Mouse (Mus musculus) kidney, embryonic 14.5 days (tissue): ENCODE results near the gene Rdh19. TPM values are rescaled to one million over a fixed set of nuclear protein-coding genes. Genes with fewer than 3 reads are reported as not detected.
"Not testable (repeated sequence)": the region's sequence is repeated elsewhere in the genome, so short reads cannot be mapped to it uniquely, and the experiment has no call there.

Source experiments
- ATAC-seq: fragments of 200-750 bp; cut with Nextera tagmentation; 2 replicates; pipeline ENCODE4 v1.8.0; 2017; ENCODE audit warnings: moderate number of reproducible peaks, mild to moderate bottlenecking, moderate TSS enrichment, moderate library complexity; ENCODE audit not compliant: low FRiP score, low TSS enrichment
- H3K27ac ChIP-seq: fragments of 300-500 bp; sonication (generic); 2 replicates; pipeline ENCODE4 v1.5.1; 2014; ENCODE audit warnings: low read depth, mild to moderate bottlenecking, low read length, moderate library complexity, mixed read lengths
- H3K27me3 ChIP-seq: fragments of 300-500 bp; sonication (generic); 2 replicates; pipeline ENCODE4 v1.6.1; 2014; ENCODE audit warnings: mild to moderate bottlenecking, low read length; ENCODE audit not compliant: control insufficient read depth, insufficient read depth
- H3K36me3 ChIP-seq: fragments of 300-500 bp; sonication (generic); 2 replicates; pipeline ENCODE4 v1.6.1; 2014; ENCODE audit warnings: low read length, mixed read lengths; ENCODE audit not compliant: control insufficient read depth, insufficient read depth
- H3K4me1 ChIP-seq: fragments of 300-500 bp; sonication (generic); 2 replicates; pipeline ENCODE4 v1.6.1; 2014; ENCODE audit warnings: low read length, mixed read lengths; ENCODE audit not compliant: control insufficient read depth, insufficient read depth
- H3K4me2 ChIP-seq: fragments of 300-500 bp; sonication (generic); replicated peaks from 2 replicates; pipeline ENCODE4 v1.6.1; 2014; ENCODE audit warnings: low read depth, mild to moderate bottlenecking, low read length
- H3K4me3 ChIP-seq: fragments of 300-500 bp; sonication (generic); 2 replicates; pipeline ENCODE4 v1.5.1; 2014; ENCODE audit warnings: mild to moderate bottlenecking, low read length
- H3K9ac ChIP-seq: fragments of 300-500 bp; sonication (generic); 2 replicates; pipeline ENCODE4 v1.6.1; 2014; ENCODE audit warnings: low read depth, mild to moderate bottlenecking, low read length, moderate library complexity
- H3K9me3 ChIP-seq: fragments of 300-500 bp; sonication (generic); 2 replicates; pipeline ENCODE4 v1.6.1; 2016; ENCODE audit warnings: low read length; ENCODE audit not compliant: control insufficient read depth
- WGBS: fragments of 180-500 bp; shearing (Covaris S2); extraction: QIAGEN DNeasy Blood & Tissue Kit; methylation state at CpG from one replicate; pipeline ENCODE4 v1.1.7; 2014; 5-methylcytosine and 5-hydroxymethylcytosine counted together
- polyA plus RNA-seq: library from polyadenylated mRNA; unstranded; fragments of >200 nt; fragmentation: Nextera tagmentation; extraction: Ambion mirVana; gene quantifications from 2 replicates; pipeline ENCODE4 v1.2.1, GENCODE M21; 2014

Gene Rdh19
- polyA plus RNA-seq, 1 experiment from 2014 or later = not detected

DNA sequence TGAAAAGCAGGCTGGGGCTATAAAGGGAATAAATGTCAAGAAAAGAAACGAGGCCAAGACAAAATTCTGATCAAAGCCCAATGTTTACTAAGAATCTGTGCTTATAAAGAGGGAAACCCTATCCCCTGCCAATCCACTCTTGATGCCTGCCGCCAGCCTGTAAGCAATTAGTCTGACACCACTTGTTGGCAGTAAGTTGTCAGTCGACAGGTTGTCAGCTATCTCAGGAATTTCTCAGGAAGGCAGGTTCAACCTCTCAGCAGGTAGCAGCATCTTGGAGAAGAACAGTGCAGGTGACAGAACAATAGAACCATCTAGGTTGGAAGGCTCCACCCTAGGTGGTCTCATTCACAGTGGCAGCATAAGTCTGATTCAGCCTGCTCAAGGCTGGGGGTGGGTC, 20.6 kb upstream of the Rdh19 start:
- Histone ChIP-seq H3K9me3 (peaks cover 5% of the 10 kb centered on the region; the same call in 1 of the 2 replicates), H3K4me3 (no peak overlapping the region), H3K27ac (no peak overlapping the region), H3K36me3 (no peaks in the 10 kb centered on the region), H3K4me2 (no peak overlapping the region), H3K4me1 (no peaks in the 10 kb centered on the region), H3K9ac (no peak overlapping the region), H3K27me3 (no peaks in the 10 kb centered on the region)
- WGBS = 64% methylated on average over 3 of the region's 3 CpGs
- ATAC-seq = no peak

DNA sequence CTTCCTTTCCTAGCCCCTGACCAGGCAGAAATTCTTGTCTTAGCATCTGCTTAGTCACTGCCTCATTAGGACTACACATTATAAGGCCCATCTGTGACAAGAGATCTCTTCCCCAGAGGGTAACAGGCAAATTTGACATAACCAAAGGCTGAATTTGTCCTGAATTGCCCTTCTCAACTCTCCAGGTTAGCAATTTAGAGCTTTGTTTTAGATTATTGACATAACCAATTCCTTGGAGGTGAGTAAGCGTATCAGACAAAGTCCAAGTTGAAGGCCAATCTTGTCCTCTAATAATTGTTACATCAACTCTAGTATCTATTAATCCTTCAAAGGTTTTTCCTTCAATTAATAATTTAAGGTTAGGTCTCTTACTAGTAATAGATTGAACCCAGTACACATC, 15.5 kb upstream of the Rdh19 start:
- H3K27ac ChIP-seq, H3K36me3 ChIP-seq, H3K4me1 ChIP-seq, H3K9ac ChIP-seq, H3K4me2 ChIP-seq, H3K4me3 ChIP-seq, ATAC-seq, H3K9me3 ChIP-seq, H3K27me3 ChIP-seq: not testable (repeated sequence)
- WGBS = 83% methylated on average over 1 of the region's 1 CpGs

DNA sequence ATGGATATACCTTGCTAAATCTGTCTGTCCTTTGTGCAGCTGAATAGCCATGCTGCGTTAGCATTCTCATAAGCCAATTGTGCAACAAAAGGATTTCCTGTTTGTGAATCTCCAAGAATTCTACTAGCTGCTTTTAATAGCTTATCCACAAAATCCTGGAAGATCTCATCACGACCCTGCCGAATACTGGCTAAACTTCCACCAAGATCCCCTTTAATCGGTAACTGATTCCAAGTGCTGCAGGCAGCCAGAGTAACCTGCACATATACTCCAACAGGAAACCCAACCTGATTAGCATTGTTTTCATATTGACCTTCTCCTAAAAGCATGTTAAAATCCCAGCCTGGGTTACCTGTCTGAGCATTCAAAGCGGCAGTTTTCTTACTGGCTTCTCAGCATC, 14.4 kb upstream of the Rdh19 start:
- H3K9ac ChIP-seq = no peak overlapping the region
- H3K27me3 ChIP-seq = no peaks in the 10 kb centered on the region
- no peak overlapping the region for H3K4me2 ChIP-seq
- H3K4me3 ChIP-seq = no peak overlapping the region
- H3K27ac ChIP-seq = peak overlapping the region; percentile 59; the same call in 1 of the 2 replicates
- H3K9me3 ChIP-seq = no peaks in the 10 kb centered on the region
- no peak for ATAC-seq
- H3K4me1 ChIP-seq = no peaks in the 10 kb centered on the region
- H3K36me3 ChIP-seq = no peaks in the 10 kb centered on the region
- 64% methylated on average over 5 of the region's 5 CpGs for WGBS

DNA sequence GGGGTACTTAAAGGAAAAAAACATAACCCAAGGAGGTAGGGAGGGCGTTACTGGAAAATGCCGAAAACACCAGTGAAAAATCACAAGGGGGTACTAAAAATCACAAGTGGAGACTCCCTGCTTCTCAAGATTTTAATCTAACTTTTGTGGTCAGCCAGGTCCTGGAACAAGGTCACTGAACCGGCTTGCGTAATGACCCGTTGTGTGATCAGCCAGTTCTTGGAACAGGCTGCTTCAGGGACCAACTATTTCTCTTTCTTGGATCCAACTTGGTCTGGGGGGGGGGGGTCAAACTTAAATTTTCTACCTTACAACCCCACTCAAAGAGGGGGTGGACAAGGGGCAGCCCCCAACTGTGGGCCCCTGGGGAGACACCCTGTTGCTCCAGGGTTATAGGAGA, 11.9 kb upstream of the Rdh19 start:
- H3K4me2 ChIP-seq, H3K27me3 ChIP-seq, H3K9ac ChIP-seq, H3K9me3 ChIP-seq, ATAC-seq, H3K4me3 ChIP-seq, H3K36me3 ChIP-seq, H3K4me1 ChIP-seq, H3K27ac ChIP-seq: not testable (repeated sequence)
- WGBS = 92% methylated on average over 5 of the region's 5 CpGs

DNA sequence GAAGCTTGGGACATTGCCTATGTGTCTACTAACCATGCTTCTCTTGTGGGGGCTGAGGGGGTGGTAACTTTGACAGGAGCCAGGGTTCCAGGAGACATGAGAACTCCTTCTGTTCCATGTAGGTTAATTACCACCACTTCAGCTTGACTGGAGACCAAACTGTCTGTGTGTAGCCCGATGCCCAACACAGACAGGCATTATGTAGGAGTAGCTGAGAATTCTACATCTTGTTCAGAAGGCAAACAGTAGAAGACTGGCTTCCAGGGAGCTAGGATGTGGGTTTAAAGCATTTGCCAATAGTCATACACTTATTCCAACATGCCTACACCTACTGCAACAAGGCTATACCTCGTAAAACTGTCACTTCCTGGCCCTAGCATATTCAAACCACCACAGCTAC, 11.2 kb upstream of the Rdh19 start:
- Histone ChIP-seq H3K27me3 (no peaks in the 10 kb centered on the region), H3K36me3 (no peaks in the 10 kb centered on the region), H3K4me1 (no peaks in the 10 kb centered on the region), H3K9me3 (no peaks in the 10 kb centered on the region), H3K4me2 (no peak overlapping the region), H3K4me3 (no peak overlapping the region), H3K27ac (no peak overlapping the region), H3K9ac (no peak overlapping the region)
- no peak for ATAC-seq
- 87% methylated on average over 2 of the region's 2 CpGs for WGBS

DNA sequence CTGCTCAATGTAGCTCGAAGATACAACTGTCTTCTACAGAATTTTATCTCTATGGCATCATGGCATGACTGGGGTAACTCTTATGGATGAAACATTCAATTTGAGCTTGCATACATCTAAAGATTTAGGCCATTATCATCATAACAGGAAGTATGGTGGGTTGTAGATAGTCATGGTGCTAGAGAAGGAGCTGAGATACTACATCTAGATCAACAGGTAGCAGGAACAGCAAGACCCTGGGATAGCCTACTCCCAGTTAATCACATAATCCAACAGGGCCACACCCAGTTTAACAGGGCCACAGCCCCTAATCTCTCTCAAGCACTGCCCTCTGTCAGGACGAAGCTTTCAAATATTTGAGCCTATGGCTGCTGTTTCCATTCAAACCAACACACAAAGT, 9.0 kb upstream of the Rdh19 start:
- H3K4me1 ChIP-seq = no peaks in the 10 kb centered on the region
- H3K4me3 ChIP-seq = no peak overlapping the region
- H3K36me3 ChIP-seq = no peaks in the 10 kb centered on the region
- no peaks in the 10 kb centered on the region for H3K9me3 ChIP-seq
- H3K27me3 ChIP-seq = no peaks in the 10 kb centered on the region
- H3K4me2 ChIP-seq = no peak overlapping the region
- no peak for ATAC-seq
- H3K27ac ChIP-seq = no peak overlapping the region
- no peak overlapping the region for H3K9ac ChIP-seq
- 86% methylated on average over 2 of the region's 2 CpGs for WGBS

DNA sequence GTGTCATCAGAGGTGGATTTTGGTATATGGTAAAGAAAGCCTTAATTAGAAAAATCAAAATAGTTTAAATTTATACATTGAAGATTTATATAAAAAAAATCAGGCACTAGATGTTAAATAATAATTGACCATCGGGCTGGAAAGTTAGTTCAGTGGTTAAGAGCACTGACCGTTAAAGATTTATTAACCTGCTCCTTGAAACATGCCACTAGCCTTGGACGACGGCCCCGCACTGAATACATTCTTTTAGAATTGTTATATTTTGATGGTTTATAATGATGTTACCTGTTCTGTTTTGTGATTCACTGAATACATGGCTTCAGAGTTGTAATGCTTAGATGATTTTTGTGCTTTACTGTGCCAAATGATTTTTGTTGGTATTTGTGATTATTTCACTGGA, 3.8 kb upstream of the Rdh19 start:
- H3K4me2 ChIP-seq, H3K9ac ChIP-seq, H3K36me3 ChIP-seq, H3K27ac ChIP-seq, H3K27me3 ChIP-seq, H3K4me1 ChIP-seq, H3K9me3 ChIP-seq, H3K4me3 ChIP-seq, ATAC-seq: not testable (repeated sequence)
- 71% methylated on average over 5 of the region's 5 CpGs for WGBS

DNA sequence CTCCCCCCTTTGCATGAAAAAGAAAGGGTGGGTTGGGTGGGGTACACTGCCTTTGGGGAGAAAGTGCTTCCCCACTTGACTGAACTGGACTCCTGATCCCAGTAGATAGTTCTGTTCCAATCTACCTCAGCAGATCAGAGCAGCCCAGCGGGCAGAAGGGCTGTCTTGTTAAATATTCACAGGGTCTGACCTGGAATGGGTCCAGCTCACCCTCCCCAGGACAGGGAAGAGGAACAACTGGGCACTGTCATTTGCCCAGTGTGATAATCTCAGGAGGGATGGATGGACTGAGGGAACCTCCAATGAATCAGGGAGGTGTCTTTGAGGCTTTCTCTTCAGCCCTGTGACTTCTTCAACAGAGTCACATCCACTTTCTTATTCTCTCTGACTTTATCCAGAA, 1.6 kb upstream of the Rdh19 start:
- H3K27ac ChIP-seq = no peak overlapping the region
- H3K36me3 ChIP-seq = no peaks in the 10 kb centered on the region
- no peak for ATAC-seq
- H3K4me3 ChIP-seq = no peak overlapping the region
- no peaks in the 10 kb centered on the region for H3K9me3 ChIP-seq
- H3K27me3 ChIP-seq = no peaks in the 10 kb centered on the region
- no peak overlapping the region for H3K4me2 ChIP-seq
- WGBS = 62% methylated on average over 1 of the region's 1 CpGs
- no peaks in the 10 kb centered on the region for H3K4me1 ChIP-seq
- H3K9ac ChIP-seq = no peak overlapping the region

DNA sequence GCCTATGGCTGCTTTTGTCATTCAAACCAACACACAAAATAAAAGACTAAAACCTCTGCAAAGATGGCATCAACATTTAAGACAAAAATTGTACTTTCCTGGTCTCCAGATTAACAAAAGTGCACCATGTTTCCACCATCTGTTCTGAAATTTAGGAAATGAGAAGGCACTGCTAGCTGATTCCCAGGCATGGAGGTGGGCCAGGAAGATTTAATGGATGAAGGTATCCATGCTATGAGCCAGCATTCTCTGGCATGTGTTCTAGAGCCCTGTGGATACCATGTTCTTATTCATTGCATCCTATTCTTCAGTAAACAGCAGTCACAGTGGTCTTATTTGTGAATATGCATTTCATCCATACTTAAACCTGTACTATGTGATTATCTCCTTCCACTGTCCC, 6.6 kb downstream of the Rdh19 start:
- no peak overlapping the region for H3K27ac ChIP-seq
- H3K36me3 ChIP-seq = no peaks in the 10 kb centered on the region
- no peak overlapping the region for H3K9ac ChIP-seq
- H3K4me2 ChIP-seq = no peak overlapping the region
- no peaks in the 10 kb centered on the region for H3K4me1 ChIP-seq
- H3K27me3 ChIP-seq = no peaks in the 10 kb centered on the region
- H3K9me3 ChIP-seq = no peaks in the 10 kb centered on the region
- no peak for ATAC-seq
- no peak overlapping the region for H3K4me3 ChIP-seq

DNA sequence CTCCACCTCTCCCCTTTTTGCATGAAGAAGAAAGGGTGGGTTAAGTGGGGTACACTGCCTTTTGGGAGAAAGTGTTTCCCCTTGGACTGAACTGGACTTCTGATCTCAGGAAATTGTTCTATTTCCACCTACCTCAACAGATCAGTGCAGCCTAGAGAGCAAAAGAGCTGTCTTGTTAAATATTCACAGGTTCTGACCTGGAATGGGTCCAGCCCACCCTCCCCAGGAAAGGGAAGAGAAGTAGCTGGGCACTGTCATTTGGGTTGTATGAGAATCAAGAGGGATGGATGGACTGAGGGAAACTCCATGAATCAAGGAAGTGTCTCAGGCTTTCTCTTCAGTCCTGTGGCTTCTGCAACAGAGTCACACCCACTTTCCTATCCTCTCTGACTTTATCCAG, 15.2 kb downstream of the Rdh19 start:
- Histone ChIP-seq H3K4me3 (no peak overlapping the region), H3K27me3 (no peaks in the 10 kb centered on the region), H3K4me1 (no peaks in the 10 kb centered on the region), H3K36me3 (no peaks in the 10 kb centered on the region), H3K9ac (no peak overlapping the region), H3K4me2 (no peak overlapping the region), H3K9me3 (peaks cover under 1% of the 10 kb centered on the region; the same call in 1 of the 2 replicates), H3K27ac (no peak overlapping the region)
- ATAC-seq = no peak
